Mouse (Mus musculus): Measurements from ENCODE around the gene Dhodh. TPM values are rescaled to one million over a fixed set of nuclear protein-coding genes. Genes with fewer than 3 reads are reported as not detected.

The Dhodh gene
- polyA plus RNA-seq (2014; fragmentation: Illumina TruSeq; extraction: RNeasy Lipid Tissue Mini Kit (QIAGEN cat#74804); ENCODE audit: low read depth, low replicate concordance), result 1.7 TPM

DNA sequence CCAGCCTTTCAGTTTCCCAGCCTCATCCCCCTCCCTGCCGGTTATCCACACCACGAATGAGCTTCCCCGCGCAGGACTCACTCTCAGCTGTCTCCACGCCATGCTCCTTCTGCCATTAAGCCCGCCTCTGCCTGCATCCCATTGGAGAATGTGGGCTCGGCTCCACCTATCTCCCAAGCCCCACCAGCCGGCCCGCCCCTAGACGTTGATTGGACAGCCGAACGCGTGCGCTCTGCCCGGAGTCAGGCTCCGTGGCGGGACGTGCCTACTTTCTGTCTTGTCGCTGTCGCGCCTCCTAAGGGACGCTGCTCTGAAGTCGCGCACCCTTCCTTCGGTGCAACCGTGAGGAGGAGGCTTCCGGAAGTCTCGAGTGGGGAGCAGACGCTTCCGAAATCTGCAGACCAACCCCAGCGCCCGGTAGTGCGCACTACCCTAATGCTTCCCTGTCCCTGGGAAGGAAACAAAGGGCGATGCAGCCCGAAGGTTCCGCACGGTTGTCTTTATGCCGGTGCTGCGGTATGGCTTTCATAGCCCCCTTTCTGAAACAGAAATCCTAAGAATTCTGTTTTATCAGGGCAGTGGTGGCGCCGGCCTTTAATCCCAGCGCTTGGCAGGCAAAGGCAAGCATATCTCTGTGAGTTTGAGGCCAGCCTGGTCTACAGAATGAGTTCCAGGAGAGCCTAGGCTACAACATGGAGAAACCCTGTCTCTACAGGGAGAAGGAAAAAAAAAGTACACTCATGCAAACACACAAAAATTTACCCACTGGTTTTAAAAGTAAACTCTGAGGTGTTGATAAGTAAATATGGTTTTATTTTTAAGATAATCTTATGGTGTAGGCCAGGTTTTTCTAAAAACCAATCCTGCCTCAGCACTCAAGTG lies at the start of gene Dhodh:
Gene Dhodh (minus strand): TSS at position 403 of the 882 bp plus-strand sequence.

DNA sequence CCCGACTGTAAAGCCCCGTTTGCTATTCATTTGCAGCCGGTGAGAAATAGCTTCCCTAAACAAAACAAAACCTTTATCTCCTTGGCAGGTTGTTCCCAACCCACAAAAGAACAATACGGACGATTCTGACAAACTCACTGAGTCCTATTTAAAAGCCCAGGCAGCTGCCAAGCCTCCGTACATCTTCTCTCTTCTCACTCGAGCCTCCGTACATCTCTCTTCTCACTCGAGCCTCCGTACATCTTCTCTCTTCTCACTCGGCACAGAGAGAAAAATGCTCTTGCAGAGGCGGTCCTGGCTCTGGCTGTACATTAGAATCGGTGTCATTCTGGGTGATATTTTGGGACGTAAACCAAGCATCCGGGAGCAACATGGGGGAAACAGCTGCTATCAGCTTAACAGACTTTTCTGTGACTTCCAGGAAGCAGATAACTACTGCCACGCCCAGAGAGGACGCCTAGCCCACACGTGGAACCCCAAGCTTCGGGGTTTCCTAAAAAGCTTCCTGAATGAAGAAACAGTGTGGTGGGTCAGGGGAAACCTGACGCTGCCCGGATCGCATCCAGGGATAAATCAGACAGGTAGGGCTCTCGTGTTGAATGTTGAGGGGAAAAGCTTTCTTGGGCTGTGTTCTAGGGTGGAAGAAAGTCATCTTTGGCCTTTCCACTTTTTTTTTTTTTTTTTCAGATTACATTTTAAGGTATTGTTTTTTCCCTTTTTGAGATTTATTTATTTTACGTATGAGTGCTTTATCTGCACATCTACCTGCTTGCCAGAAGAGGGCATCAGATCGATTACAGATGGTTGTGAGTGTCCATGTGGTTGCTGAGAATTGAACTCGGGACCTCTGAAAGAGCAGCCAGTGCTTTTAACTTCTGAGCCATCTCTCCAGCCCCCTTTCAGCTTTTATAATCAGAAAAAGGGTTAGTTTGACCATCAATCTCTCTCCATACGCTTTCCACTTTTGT lies 6.1 kb upstream of the Dhodh start, which contains the start of gene Pkd1l3:
Gene Pkd1l3 (plus strand): TSS at position 275 of the 968 bp plus-strand sequence.

DNA sequence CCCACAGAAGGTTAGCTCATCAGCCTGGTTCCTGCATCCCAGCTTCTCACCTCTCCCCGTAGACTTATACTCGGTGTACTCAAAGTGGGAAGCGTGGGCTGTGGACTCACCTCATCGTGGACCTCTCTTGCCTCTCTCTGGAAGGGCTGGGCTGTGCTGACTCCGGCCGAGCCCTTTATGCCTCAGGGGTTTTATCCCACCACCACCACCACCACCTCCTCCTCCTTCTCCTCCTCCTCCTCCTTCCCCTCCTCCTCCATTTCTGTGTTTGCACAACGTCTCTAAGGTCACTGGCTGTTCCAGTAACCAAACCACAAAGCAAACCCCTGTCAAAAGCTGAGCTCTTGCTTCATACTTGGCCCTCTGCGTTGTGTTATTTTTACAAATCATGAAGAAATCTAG lies 29.6 kb downstream of the Dhodh start, which contains the start of gene Hp:
Gene Hp (minus strand): TSS at position 273 of the 402 bp plus-strand sequence.

DNA sequence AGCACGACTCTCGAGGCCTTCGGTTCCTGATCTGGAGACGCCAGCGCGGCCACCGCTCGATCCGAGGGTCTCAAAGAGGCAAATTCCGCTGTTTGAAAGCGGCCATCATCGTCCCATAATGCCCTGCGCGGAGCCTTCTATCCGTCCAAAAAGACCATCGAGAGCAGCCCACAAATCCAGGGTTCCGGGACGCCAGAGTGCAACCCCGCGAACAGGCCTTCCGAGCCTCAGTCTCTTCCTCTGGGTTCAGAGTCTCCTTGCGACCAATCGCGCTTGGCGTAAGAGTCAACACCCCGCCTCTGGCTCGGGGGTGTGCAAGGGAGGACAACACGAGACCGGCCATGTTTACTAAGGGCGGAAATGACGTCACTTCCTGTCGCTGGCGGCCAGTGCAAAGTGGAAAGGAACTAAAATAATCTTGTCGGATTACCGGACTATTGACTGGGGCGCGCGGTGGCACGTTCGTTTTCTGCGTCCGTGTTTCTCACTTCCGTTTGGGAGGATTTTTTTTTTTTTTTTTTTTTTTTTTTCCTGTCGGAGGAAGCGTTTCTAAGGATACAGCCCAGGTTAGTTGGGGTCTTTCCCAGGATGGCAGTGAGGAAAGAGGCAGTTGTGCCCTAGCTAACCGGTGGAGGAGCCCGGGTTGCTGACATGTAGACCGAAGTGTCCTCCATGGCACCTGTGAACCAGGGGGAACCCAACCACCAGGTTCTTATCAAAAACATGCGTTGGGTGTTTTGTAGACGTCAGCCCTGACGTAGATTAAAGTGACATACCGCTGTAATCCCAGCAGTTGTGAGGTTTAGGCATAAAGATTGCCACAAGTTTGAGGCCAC lies 42.8 kb downstream of the Dhodh start, which contains the start of the genes Dhx38 and Txnl4b:
Gene Dhx38 (minus strand): TSS at position 364 of the 836 bp plus-strand sequence.
Gene Txnl4b (plus strand): TSS at position 395 of the 836 bp plus-strand sequence.

Other genes starting within 250 kb of the Dhodh start
- gene Pmfbp1, start 114.6 kb downstream of the Dhodh start, polyA plus RNA-seq (2014; fragmentation: Illumina TruSeq; extraction: RNeasy Lipid Tissue Mini Kit (QIAGEN cat#74804); ENCODE audit: low read depth, low replicate concordance), result not detected
- 1.7 TPM for gene Dhx38, start 42.8 kb downstream of the Dhodh start, polyA plus RNA-seq (2014; fragmentation: Illumina TruSeq; extraction: RNeasy Lipid Tissue Mini Kit (QIAGEN cat#74804); ENCODE audit: low read depth, low replicate concordance)
- gene Txnl4b, start 42.8 kb downstream of the Dhodh start, polyA plus RNA-seq (2014; fragmentation: Illumina TruSeq; extraction: RNeasy Lipid Tissue Mini Kit (QIAGEN cat#74804); ENCODE audit: low read depth, low replicate concordance), result 14.2 TPM
- gene Hp, start 29.5 kb downstream of the Dhodh start, polyA plus RNA-seq (2014; fragmentation: Illumina TruSeq; extraction: RNeasy Lipid Tissue Mini Kit (QIAGEN cat#74804); ENCODE audit: low read depth, low replicate concordance), result 124 TPM
- not detected for gene Pkd1l3, start 5.8 kb upstream of the Dhodh start, polyA plus RNA-seq (2014; fragmentation: Illumina TruSeq; extraction: RNeasy Lipid Tissue Mini Kit (QIAGEN cat#74804); ENCODE audit: low read depth, low replicate concordance)
- gene Ist1, start 84.6 kb upstream of the Dhodh start, polyA plus RNA-seq (2014; fragmentation: Illumina TruSeq; extraction: RNeasy Lipid Tissue Mini Kit (QIAGEN cat#74804); ENCODE audit: low read depth, low replicate concordance), result 39.4 TPM
- gene Zfp821, start 96.9 kb upstream of the Dhodh start, polyA plus RNA-seq (2014; fragmentation: Illumina TruSeq; extraction: RNeasy Lipid Tissue Mini Kit (QIAGEN cat#74804); ENCODE audit: low read depth, low replicate concordance), result 0.69 TPM
- gene Atxn1l, start 129.1 kb upstream of the Dhodh start, polyA plus RNA-seq (2014; fragmentation: Illumina TruSeq; extraction: RNeasy Lipid Tissue Mini Kit (QIAGEN cat#74804); ENCODE audit: low read depth, low replicate concordance), result 6.2 TPM
- 114 TPM for gene Ap1g1, start 169.9 kb upstream of the Dhodh start, polyA plus RNA-seq (2014; fragmentation: Illumina TruSeq; extraction: RNeasy Lipid Tissue Mini Kit (QIAGEN cat#74804); ENCODE audit: low read depth, low replicate concordance)